Mouse (Mus musculus) CD4-positive, CD25-positive, alpha-beta regulatory T cell, adult 2 months (primary cell): ENCODE data around the gene Emc9.
A peak's percentile ranks its signal among the peaks of the same experiment; 100 is the strongest.

Source experiments
- DNase-seq: peaks from one replicate; pipeline ENCODE4 v3.0.0-alpha.2; 2012; ENCODE audit warnings: low read depth, low spot score

The Emc9 gene

DNA sequence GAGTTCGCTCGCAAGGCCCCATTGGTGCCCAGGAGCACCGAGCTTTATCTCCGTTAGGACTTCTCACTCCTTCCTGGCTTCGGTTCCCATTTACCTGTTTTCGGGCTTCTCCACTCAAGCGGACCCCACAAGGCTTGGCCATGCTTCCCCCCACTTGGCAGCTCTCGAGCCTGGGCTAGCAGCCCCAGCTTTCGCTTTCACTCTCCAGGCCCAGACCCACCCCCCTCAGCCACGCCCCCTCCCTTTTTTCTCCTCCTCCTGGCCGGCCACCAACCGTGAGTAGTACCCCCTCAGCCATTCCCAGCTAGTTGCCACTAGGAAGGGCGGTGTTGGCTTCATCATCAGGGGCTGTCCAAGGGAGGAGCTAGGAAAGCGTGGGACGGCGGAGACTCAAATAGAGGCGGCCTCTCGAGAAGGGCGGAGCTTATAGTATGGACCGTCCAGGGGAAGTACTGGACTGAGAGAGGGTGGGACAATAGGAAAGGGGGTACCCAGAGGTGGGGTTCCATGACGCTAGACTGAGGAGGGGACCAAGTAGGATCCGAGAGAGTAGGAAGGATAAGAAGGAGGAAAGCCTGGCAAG is 5.7 kb upstream of the Emc9 start, which contains the start of gene Psme2:
Psme2 (minus strand) TSS at position 366 of the 583 bp plus-strand sequence.
- DNase-seq, result peak; percentile 92

DNA sequence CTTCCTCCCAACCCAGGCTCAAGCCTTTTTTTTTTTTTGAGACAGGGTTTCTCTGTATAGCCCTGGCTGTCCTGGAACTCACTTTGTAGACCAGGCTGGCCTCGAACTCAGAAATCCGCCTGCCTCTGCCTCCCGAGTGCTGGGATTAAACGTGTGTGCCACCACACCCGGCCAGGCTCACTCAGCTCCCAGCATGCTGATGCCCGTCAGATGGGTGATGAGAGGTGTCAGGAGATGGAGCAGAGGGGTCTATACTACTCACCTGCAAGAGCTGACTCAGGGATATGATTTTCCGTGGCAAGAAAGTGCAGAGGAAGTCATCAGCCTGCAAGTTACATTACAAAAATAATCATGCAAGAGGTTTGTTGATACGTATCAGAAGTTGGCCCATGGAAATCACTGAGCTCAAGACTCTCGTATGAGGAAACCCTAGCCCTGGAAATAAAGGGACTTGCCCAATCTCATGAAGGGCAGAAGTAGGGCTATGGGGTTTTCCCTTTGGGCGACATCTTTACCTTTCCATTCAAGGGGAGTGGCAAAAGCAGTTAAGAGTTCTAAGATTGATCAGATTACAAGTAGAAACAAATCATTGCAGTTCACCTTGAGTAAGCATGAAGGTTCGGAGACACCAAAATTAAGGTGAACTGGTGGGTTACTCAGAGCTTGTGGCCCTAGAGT is 4.8 kb upstream of the Emc9 start:
- DNase-seq, result peak; percentile 81

DNA sequence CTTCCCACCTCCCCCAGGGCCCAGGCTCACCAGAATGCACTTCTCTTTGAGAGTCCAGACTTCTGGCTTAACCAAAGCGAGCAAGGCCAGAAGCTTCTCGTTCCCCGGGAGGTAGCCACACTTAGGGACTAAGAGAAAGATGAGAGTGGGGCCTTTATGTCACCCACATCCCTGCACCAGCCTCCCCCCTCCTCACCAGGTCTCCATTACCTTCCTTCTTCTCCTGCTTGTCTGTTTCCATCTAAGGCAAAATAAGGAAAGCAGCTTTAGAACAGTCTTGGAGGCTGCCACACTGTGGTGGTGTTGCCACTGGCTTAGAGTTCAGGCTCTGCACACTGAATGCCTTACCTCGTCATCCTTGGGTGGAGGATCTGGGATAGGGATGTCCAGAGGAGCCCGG is 4.2 kb upstream of the Emc9 start:
- DNase-seq, result no peak

DNA sequence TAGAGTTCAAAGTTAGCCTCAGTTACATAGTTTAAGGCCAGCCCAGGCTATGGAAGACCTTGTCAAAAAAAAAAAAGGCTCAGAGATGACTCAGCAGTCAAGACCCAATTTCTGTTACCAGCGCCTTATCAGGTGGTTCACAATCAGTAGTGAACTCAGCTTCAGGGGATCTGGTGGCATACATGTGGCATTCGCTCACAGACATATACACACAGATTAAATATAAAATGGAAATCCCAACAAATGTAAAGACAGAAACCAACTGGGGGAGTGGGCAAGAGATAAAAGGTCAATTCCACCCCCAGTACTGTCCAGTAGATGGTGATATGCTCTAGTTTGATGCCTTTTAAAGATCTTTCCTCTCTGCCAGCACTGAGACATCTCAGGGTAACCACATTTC is 1.0 kb upstream of the Emc9 start:
- DNase-seq, result peak; percentile 40

DNA sequence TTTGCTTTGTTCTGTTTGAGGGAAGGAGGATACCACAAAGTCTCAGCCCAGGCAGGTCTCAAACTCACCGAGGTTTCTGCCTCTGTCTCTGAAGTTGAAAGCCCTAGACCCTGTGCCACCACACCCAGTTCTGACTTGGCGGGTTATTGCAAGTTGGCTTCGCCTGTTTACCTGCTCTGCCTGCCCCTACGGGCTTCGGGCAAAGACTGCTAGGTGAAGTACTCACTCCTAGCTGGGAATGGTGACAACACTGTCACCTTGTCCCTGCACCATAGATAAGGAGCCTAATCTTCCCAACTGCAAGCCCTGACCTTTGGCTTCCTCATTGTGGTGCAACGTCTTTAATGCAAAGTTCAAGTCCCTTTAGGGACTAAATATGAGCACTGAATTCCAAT is 461 bp upstream of the Emc9 start:
- DNase-seq, result peak; percentile 64

DNA sequence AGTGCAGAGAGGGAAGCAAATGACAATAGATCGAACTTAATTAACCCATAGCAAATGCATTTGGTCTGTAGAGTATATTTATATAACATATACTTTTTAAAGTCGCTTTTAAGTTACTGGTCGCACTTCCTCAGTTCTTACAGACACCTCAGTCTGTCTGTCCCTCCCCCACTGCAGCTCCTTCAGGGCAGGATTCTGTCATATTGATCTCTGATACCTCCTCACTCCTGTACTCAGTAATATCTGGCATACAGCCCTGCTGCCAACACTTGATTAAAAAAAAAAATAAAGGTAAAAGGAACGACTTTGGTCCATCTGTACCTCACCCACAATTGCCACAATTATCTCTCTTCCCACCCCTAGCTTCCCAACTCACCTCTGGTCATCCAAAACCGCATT is 800 bp downstream of the Emc9 start:
- no peak for DNase-seq

DNA sequence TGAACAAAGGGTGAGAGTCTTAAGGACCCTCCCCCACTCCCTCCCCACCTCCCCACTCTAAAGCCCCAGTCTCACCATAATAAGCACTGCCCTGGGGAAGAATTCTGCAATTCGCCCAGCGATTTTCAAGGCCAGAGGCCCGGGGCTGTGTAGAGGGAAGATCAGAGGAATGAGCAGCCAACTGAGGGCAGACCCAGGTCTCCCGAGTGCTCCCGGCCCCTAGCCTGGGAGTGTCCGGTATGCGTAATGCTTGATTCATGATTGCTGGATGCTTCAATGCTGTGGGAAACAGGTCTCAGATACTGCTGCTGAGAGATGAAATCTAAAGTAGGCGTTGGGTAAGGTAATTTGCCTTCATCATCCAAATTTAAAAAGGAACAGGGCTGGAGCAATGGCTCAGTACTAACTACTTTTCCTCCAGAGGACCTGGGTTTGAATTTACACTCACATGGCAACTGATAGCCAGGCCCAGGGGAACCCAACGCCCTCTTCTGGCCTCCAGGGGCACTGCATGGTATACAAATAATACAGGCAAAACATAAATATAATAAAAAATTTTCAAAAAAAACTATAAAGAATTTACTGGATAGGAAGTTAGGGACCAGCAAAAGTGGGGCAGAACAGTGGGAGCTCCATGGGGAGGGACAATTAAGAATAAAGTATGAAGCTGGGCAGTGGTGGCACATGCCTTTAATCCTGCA is 3.0 kb downstream of the Emc9 start:
- peak; percentile 58 for DNase-seq

DNA sequence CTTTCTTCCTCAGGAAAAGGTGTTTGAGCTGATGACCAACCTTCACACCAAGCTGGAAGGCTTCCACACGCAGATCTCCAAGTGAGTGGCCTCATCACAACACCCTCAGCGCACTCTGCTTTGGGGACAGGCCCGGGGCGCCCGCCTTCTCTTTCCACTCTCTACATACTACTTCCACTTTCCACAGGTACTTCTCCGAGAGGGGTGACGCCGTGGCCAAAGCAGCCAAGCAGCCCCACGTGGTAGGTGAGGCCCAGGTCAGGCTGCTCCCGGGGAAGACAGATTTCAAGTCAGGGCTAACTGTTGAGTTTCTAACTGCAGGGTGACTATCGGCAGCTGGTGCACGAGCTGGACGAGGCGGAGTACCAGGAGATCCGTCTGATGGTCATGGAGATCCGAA is 4.4 kb downstream of the Emc9 start:
- DNase-seq, result no peak

DNA sequence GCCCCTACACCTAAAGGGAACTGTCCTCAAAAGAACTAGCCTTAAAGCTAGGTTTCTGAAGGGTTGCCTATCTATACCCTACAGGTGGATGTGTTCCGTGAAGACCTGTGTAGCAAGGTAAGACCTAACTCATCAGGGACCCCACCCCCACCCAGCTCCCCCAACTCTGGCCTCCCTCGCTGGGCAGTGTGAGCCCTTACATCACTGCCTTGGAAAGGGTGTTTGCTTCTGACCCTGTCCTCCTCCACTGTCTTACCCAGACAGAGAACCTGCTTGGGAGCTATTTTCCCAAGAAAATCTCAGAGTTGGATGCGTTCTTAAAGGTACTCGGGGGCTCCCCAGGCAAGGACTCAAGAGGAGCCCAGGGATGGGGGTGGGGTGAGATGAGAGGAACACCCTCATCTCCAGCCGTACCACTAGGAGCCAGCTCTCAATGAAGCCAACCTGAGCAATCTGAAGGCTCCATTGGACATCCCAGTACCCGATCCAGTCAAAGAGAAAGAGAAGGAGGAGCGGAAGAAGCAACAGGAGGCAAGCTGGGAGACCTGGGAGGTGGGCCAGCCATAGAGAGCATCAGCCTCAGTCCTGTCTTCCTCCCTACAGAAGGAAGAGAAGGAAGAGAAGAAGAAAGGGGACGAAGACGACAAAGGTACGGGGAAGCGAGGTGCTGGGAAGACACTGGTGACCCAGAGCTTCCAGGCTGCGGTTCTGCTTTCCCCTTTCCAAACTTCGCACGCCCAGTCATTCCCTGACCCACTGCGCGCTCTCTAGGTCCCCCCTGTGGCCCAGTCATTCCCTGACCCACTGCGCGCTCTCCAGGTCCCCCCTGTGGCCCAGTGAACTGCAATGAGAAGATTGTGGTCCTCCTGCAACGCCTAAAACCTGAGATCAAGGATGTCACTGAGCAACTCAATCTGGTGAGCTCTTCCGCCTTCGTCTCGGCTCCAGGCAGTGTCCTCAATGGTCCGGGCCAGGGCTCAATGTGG is 5.3 kb downstream of the Emc9 start:
- DNase-seq, result no peak

DNA sequence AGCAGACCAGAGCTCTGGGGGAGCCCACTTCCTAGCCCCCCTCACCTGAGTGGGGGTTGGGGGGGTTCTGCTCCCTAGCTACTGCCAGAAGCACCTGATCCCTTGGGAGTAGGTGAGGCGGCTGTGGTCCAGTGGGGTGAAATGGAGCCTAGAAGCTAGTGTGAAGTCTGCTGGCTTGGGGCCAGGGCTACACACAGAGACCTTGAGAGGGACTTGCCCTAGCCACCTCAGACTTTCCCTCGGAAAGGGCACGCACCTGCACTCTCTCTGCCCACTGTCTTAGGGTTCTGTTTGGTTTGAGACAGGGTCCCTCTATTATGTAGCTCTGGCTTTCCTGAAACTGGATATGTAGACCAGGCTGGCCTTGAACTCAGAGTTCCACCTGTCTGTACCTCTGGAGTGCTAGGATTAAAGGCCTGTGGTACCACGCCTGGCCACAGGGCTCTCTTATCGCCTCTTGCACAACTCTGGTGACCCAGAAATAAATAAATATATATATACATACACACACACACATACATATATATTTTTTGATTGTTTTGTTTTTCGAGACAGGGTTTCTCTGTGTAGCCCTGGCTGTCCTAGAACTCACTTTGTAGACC is 6.3 kb downstream of the Emc9 start:
- DNase-seq, result peak; percentile 72

DNA sequence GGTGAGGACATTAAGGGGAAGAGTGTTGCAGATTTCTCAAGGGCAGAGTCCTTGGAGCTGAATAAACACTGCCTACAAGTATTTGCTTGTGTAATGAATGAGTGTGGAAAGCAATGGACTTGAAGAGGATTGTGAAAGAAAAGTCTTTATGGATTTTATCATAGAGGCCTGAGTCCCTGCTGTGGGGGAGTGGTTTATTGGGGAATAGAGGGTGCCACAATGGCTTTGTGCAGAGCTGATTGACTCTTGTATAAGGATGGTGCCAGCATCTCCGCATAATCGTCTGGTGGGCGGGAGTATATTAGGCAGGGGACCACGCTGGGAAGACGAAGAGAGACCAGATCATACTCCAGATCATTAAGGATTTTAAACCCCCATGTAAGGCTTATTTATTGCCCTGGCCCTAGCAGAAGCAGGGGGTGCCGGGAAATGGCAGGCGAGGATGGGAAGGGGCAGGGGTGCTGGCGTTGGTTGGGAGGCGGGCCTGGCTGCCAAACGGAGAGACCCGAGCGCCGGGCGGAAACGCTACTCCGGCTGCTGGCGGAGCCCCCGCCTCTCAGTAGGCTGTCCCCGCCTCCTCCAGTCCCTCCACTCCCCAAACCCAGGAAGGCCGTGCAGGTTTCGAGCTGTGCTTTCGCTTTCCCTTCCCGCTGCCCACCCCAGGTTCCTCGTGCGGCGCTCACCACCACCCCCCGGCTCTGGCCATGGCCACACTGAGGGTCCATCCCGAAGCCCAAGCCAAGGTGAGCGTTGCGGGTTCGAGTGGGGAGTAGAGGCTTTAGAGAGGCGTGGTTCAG is 7.0 kb downstream of the Emc9 start, which contains the start of gene Psme1:
Psme1 (plus strand) TSS at position 253 of the 797 bp plus-strand sequence.
- peak; percentile 90 for DNase-seq

DNA sequence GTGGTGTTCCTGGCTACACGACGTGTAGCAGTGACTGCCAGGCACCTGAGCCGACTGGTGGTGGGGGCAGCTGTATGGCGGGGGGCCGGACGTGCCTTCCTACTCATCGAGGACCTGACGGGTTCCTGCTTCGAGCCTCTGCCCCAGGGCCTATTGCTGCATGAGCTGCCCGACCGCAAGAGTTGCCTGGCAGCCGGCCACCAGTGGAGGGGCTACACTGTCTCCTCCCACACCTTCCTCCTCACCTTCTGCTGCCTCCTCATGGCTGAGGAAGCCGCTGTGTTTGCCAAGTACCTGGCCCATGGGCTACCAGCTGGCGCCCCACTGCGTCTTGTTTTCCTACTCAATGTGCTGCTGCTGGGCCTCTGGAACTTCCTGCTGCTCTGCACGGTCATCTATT is 8.7 kb downstream of the Emc9 start:
- no peak for DNase-seq

DNA sequence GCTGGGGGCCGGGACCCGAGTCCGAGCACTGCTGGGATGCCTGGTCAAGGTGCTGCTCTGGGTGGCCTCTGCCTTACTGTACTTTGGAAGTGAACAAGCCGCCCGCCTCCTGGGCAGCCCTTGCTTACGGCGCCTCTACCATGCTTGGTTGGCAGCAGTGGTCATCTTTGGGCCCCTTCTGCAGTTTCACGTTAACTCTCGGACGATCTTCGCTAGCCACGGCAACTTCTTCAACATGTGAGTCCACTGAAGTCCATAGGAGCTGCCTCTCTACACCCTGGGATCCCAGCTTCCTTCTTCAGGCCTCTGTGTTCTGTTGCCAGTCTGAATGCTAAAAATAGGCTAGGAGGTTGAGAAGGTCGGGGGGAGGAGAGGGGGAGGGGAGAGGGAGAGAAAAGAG is 9.4 kb downstream of the Emc9 start:
- no peak for DNase-seq

DNA sequence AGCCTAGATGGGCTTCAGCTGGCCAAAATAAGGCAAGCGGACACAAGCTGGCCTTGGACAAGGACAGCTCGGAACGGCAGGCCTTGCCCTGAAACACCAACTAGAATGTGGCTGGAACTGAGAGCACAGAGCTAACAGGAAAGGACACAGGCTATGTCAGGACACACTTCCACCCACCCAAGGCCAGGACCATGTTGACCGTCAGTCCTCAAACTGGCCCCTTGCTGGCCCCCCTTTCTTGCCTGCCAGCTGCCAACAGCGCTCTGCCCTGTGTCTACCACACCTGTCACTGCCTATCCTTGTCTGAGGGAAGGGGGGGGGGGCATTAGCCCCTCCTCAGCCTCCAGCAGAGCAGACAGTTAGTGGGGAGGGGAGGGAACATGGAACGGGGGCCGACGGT is 9.8 kb downstream of the Emc9 start, which contains the start of gene Fitm1:
Fitm1 (plus strand) TSS at position 316 of the 400 bp plus-strand sequence.
- DNase-seq, result no peak

DNA sequence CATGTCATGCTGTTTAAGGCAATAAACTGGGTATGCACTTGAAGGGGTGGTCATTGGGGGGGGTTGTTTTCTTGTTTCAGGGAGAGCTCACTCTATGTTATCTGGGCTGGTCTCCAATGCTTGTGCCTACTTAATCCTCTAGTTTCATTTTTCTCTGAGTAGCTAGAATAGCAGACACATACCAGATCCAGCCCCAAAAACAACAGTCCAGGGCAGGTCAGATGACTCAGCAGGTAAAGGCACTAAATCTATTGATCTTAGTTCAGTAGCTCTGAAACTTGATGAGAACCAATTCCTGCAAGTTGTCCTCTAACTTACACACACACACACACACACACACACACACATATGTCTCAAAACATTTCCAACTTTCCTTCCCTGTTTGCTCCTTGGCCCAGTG is 13.3 kb downstream of the Emc9 start:
- no peak for DNase-seq

DNA sequence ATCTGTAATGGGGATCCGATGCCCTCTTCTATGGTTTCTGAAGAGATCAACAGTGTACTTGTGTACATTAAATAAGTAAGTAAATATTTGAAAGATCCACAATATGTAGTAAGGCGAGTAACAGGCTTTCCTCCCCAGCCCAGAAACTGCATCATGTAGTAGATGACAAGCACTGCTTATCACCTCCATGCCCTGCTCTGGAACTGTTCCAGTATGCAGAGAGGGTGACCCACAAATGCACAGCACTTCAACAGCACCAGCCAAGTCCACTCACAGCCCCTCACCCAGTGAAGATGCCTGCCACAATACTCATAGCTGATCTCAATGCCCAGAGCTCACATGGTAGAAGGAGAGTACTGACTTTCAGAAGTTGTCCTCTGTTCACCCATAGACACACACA is 14.5 kb downstream of the Emc9 start:
- DNase-seq, result no peak

DNA sequence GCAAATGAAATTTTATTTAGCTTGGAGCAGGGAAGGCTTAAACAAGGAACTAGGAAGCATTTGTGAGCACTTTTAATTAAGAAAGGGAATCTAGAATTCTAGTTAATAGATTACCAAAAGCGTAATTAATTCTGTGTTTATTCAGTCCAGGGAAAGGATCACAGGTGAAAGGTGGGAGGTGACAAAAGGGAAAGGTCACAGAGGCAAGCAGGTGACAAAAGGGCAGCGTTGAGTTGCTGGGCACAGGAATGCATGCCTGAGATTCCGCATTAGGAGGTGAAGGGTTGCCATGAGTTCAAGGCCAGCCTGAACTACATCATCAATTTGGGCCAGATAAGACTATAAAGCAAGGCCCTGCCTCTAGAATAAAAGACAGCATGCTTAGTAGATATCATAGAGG is 17.6 kb downstream of the Emc9 start:
- DNase-seq, result no peak

DNA sequence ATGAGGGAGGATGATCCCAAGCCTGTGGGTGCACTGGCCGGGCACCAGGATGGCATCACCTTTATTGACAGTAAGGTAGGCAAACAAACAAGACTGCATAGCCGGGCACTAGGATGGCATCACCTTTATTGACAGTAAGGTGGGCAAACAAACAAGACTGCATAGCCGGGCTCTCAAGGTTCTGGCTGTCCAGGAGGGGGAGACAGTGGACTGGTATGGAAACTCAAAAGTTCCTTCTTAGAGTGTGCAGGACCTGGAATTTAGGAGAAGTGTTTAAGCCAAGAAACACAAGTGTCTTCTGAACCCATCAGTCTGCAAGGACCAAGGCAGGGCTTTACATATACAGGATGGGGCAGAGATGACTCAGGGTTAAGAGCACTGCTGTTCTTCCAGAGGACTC is 19.4 kb downstream of the Emc9 start:
- DNase-seq, result no peak

DNA sequence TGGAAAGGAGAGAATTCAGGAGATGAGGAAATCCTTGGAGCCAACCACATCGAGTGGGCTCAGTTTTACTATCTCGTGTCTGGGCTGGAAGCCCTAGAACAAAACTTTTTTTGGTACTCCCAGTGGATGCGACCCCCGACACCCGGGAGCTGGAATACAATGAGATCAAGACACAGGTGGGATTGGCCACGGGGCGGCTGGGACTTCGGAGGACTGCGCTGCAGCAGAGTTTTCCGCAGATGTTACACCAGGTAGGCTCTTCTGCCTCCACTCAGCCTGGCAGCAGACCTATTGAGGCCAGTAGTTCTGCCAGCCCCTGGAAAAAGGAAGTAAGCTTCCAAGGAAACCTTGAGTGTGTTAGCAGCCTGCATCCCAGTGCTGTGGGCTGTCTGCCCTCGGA is 21.9 kb downstream of the Emc9 start:
- DNase-seq, result no peak

DNA sequence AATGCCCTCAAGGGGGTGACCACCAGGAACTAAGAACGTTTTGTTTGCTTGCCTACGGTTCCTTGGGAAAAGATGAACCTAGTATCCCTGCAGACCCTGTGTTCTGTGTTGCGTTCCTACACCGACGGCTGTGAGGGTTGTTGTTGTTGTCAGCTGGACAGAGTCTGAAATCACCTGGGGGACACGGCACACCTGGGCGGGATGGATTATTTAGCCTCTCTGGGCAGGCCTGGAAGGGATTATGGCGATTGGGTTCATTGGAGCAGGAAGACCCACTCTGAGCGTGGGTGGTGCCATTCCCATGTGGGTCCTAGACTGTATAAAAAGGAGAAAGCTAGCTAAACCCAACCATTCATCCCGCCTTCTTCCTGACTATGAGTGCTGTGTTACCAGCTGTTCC is 23.2 kb downstream of the Emc9 start:
- DNase-seq, result no peak
